Mouse (Mus musculus) heart, adult 2 months (tissue): Measurements from ENCODE around the gene Tmx2.

Source experiments
- CTCF ChIP-seq: fragments of 200-600 bp; IDR thresholded peaks from 2 replicates; pipeline ENCODE4 v1.8.1; 2022; ENCODE audit warnings: antibody characterized with exemption, mild to moderate bottlenecking, moderate library complexity
- EP300 ChIP-seq: fragments of 200-500 bp; IDR thresholded peaks from 2 replicates; pipeline ENCODE4 v1.6.1; 2011; ENCODE audit warnings: low read depth, low read length, control low read depth; ENCODE audit not compliant: insufficient read depth
- POLR2A ChIP-seq: fragments of 200-500 bp; IDR thresholded peaks from 2 replicates; pipeline ENCODE4 v1.6.1; 2011; ENCODE audit warnings: mild to moderate bottlenecking, low read depth, low read length, control low read depth; ENCODE audit not compliant: insufficient read depth

DNA sequence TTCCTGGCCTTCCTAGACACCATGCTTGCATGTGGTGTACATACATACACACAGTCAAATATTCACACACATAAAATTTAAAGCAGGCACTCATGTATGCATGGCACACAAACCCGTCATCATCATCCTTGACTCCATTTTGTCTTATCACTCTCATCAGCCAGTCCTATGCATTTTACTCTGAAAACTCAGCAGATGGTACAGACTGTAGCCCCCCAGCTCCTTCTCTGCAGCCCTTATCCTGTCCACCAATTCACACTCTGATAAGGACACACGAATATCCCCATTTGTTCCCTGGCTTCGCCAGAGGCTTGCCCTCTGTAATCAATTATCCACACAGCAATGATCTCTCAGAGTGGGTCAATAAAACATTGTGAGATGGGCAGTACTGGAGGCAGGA is 42.2 kb upstream of the Tmx2 start:
- TF ChIP-seq POLR2A (no peak), CTCF (no peak), EP300 (no peak)
